25 mouse cellular contexts compared by ENCODE assay signal in the genomic region with DNA sequence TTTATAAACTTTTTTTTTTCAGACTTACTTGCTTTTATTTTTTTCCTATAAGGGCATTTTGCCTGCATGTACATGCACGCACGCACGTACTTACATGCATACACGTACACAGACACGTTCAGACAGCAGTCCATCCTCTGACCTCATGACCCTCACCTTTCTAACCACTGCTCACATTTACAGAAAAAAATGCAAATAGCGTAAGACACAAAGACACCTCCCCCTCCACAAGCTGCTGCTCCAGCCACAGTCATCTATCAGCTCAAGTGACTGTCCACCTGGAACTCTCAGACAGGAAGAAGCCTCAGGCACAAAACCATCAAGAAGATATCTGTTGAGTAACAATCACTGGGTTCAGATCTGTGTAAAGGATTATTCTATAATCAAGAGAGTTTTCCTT.
"Had no signal": no experiment of that assay in that cellular context is flagged by ENCODE, and none has a peak within 500 bp of the region (broad histone marks: within the 10 kb centered on the region; RNA-seq: fewer than 3 reads in every experiment).

No protein-coding gene starts in this region.

- H3K9me3 ChIP-seq: heart, embryonic 10.5 days; heart, embryonic 12.5 days; hindbrain, embryonic 10.5 days; hindbrain, embryonic 12.5 days; kidney, embryonic 15.5 days; limb, embryonic 13.5 days; limb, embryonic 15.5 days; liver, embryonic 12.5 days had no signal

- H3K4me3 ChIP-seq: heart, embryonic 10.5 days; heart, embryonic 12.5 days; hindbrain, embryonic 10.5 days; hindbrain, embryonic 12.5 days; kidney, embryonic 15.5 days; limb, embryonic 13.5 days; limb, embryonic 15.5 days; liver, embryonic 12.5 days had no signal

- ATAC-seq: hindbrain, embryonic 16.5 days; intestine, embryonic 16.5 days; liver, embryonic 12.5 days had no signal

- DNase-seq: gastrocnemius, postnatal 14 days; gastrocnemius, postnatal 36 days; heart, postnatal 10 days; heart, postnatal 4 days; kidney, adult 11 months; kidney, adult 2 months; kidney, adult 9 months; kidney, postnatal 14 days; kidney, postnatal 36 days; layer of hippocampus, adult 9-11 months; layer of hippocampus, postnatal 36 days; left cerebral cortex, postnatal 4 days had no signal

- H3K27ac ChIP-seq: heart, embryonic 10.5 days; hindbrain, embryonic 10.5 days; hindbrain, embryonic 12.5 days; hindbrain, embryonic 14.5 days; kidney, embryonic 15.5 days; kidney, postnatal 0 days; limb, embryonic 13.5 days; limb, embryonic 15.5 days; liver, embryonic 12.5 days; liver, embryonic 14.5 days had no signal

- H3K27me3 ChIP-seq: heart, embryonic 12.5 days; hindbrain, embryonic 12.5 days; kidney, embryonic 15.5 days; limb, embryonic 13.5 days; limb, embryonic 15.5 days; liver, embryonic 12.5 days had no signal

- H3K9ac ChIP-seq: heart, embryonic 12.5 days; hindbrain, embryonic 12.5 days; hindbrain, embryonic 14.5 days; kidney, embryonic 15.5 days; limb, embryonic 13.5 days; limb, embryonic 15.5 days; liver, embryonic 12.5 days; liver, embryonic 14.5 days had no signal

- H3K4me2 ChIP-seq: heart, embryonic 12.5 days; hindbrain, embryonic 12.5 days; hindbrain, embryonic 14.5 days; kidney, embryonic 15.5 days; limb, embryonic 13.5 days; limb, embryonic 15.5 days; liver, embryonic 12.5 days had no signal

- H3K36me3 ChIP-seq: heart, embryonic 10.5 days; hindbrain, embryonic 12.5 days; kidney, embryonic 15.5 days; limb, embryonic 13.5 days; limb, embryonic 15.5 days; liver, embryonic 12.5 days had no signal
